Mouse (Mus musculus) E14TG2a.4 (cell line): Measurements from ENCODE around the gene Pbx3.

Experiments
- CTCF ChIP-seq: conservative IDR thresholded peaks from 2 replicates; pipeline ENCODE4 v1.5.1; 2014; ENCODE audit warnings: low read length
- POU5F1 ChIP-seq: IDR thresholded peaks from 2 replicates; pipeline ENCODE4 v1.6.1; 2014; ENCODE audit warnings: low read length, borderline replicate concordance

DNA sequence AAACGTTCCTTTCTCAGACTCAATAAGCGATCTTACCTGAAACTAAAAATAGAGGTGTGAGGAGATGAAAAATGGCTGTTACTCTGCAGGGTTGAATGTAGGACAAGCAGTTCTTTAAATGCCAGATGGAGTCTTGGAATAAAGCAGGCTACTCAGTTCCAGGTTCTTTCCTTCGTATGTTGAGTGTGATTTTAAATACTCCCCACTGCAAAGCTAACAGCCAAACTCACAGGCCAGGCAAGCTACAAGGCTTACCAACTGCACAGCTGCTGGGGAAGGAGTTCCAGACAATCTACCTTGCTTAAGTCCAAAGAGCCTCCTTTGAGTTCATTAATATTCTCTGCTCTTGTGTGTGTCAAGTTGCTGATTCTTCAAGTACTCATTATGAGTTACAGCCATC, 944 bp upstream of the Pbx3 start:
- TF ChIP-seq CTCF (no peak), POU5F1 (no peak)
